Mouse (Mus musculus) ovary, adult 10 weeks (tissue): ENCODE data around the gene Camk2n1. TPM values are rescaled to one million over a fixed set of nuclear protein-coding genes. Genes with fewer than 3 reads are reported as not detected.

Experiments
- polyA plus RNA-seq: library from polyadenylated mRNA; stranded (reverse); fragments of 350-450 nt; fragmentation: Illumina TruSeq; extraction: RNeasy Lipid Tissue Mini Kit (QIAGEN cat#74804); gene quantifications from one replicate; pipeline ENCODE4 v1.2.3, GENCODE M21; 2014

Camk2n1 gene
- polyA plus RNA-seq = 45.8 TPM

GRCm38 (mm10) chr4:138453753-138454570 is at the start of gene Camk2n1:
Camk2n1 (plus strand) TSS chr4:138454314.

GRCm38 (mm10) chr4:138434347-138435316 is 19.5 kb upstream of the Camk2n1 start, which contains the start of gene Mul1:
Mul1 (plus strand) TSS chr4:138434671.

Other genes with a start within 250 kb of the Camk2n1 start
- gene Hp1bp3, start 238.0 kb upstream of the Camk2n1 start, polyA plus RNA-seq = 187 TPM
- gene Sh2d5, start 203.9 kb upstream of the Camk2n1 start, polyA plus RNA-seq = 0.31 TPM
- gene Kif17, start 203.9 kb upstream of the Camk2n1 start, polyA plus RNA-seq = not detected
- gene Ddost, start 149.6 kb upstream of the Camk2n1 start, polyA plus RNA-seq = 23.1 TPM
- 52.8 TPM for gene Pink1, start 128.0 kb upstream of the Camk2n1 start, polyA plus RNA-seq
- not detected for gene Cda, start 86.3 kb upstream of the Camk2n1 start, polyA plus RNA-seq
- not detected for gene Fam43b, start 57.8 kb upstream of the Camk2n1 start, polyA plus RNA-seq
- gene Mul1, start 19.6 kb upstream of the Camk2n1 start, polyA plus RNA-seq = 2.7 TPM
- 0.91 TPM for gene Vwa5b1, start 181.6 kb downstream of the Camk2n1 start, polyA plus RNA-seq